Mouse (Mus musculus): Measurements from ENCODE around the gene Armc12. TPM values are rescaled to one million over a fixed set of nuclear protein-coding genes. Genes with fewer than 3 reads are reported as not detected.
A peak's percentile ranks its signal among the peaks of the same experiment; 100 is the strongest.

Armc12 gene
- polyA plus RNA-seq, 1 experiment from 2014 or later: not detected

- peaks cover 29% of the 10 kb centered on the region; the same call in 1 of the 2 replicates for H3K4me1 ChIP-seq (replicated peaks; ENCODE audit: control insufficient read depth, insufficient read depth, low read length)
- peak overlapping the region; percentile 11; the same call in 1 of the 2 replicates for H3K9ac ChIP-seq (ENCODE audit: low read depth, low read length)
- ATAC-seq: peak; percentile 85
- no peaks in the 10 kb centered on the region for H3K36me3 ChIP-seq (ENCODE audit: control insufficient read depth, insufficient read depth)
- no peak for TF ChIP-seq CTCF (IDR thresholded peaks at IDR 0.05; ENCODE audit: low read depth)
- no peaks in the 10 kb centered on the region for H3K9me3 ChIP-seq (ENCODE audit: control insufficient read depth)
- no peak overlapping the region for H3K4me2 ChIP-seq (replicated peaks; ENCODE audit: low read depth)
- WGBS: 16% methylated on average over 6 of the region's 6 CpGs
- peak overlapping the region; percentile 90 for H3K27ac ChIP-seq (ENCODE audit: low read depth, low read length)
- no peaks in the 10 kb centered on the region for H3K27me3 ChIP-seq (replicated peaks; ENCODE audit: control insufficient read depth, insufficient read depth, low read length)
- H3K4me3 ChIP-seq (ENCODE audit: low read depth, low read length): no peak overlapping the region
These were observed 17.9 kb upstream of the Armc12 start for GRCm38 (mm10) chr17:28512696-28513095.

- peaks cover 29% of the 10 kb centered on the region; the same call in 1 of the 2 replicates for H3K4me1 ChIP-seq (replicated peaks; ENCODE audit: control insufficient read depth, insufficient read depth, low read length)
These were observed 17.3 kb upstream of the Armc12 start for GRCm38 (mm10) chr17:28513337-28513736.

GRCm38 (mm10) chr17:28513844-28514243, 16.8 kb upstream of the Armc12 start:
- Histone ChIP-seq H3K36me3 (ENCODE audit: control insufficient read depth, insufficient read depth) (no peaks in the 10 kb centered on the region), H3K4me1 (replicated peaks; ENCODE audit: control insufficient read depth, insufficient read depth, low read length) (peaks cover 29% of the 10 kb centered on the region; the same call in 1 of the 2 replicates), H3K4me2 (replicated peaks; ENCODE audit: low read depth) (no peak overlapping the region), H3K4me3 (ENCODE audit: low read depth, low read length) (no peak overlapping the region), H3K27ac (ENCODE audit: low read depth, low read length) (peak overlapping the region; percentile 69), H3K27me3 (replicated peaks; ENCODE audit: control insufficient read depth, insufficient read depth, low read length) (no peaks in the 10 kb centered on the region), H3K9me3 (ENCODE audit: control insufficient read depth) (no peaks in the 10 kb centered on the region), H3K9ac (ENCODE audit: low read depth, low read length) (no peak overlapping the region)
- 57% methylated on average over 7 of the region's 7 CpGs for WGBS
- no peak for TF ChIP-seq CTCF (IDR thresholded peaks at IDR 0.05; ENCODE audit: low read depth)
- no peak for ATAC-seq

More at GRCm38 (mm10) chr17:28513337-28513736, 17.3 kb upstream of the Armc12 start:
- Histone ChIP-seq H3K4me2 (replicated peaks; ENCODE audit: low read depth) (no peak overlapping the region), H3K9ac (ENCODE audit: low read depth, low read length) (no peak overlapping the region), H3K27ac (ENCODE audit: low read depth, low read length) (peak overlapping the region; percentile 90), H3K27me3 (replicated peaks; ENCODE audit: control insufficient read depth, insufficient read depth, low read length) (no peaks in the 10 kb centered on the region), H3K4me3 (ENCODE audit: low read depth, low read length) (no peak overlapping the region), H3K9me3 (ENCODE audit: control insufficient read depth) (no peaks in the 10 kb centered on the region), H3K36me3 (ENCODE audit: control insufficient read depth, insufficient read depth) (no peaks in the 10 kb centered on the region)
- TF ChIP-seq CTCF (IDR thresholded peaks at IDR 0.05; ENCODE audit: low read depth): no peak
- ATAC-seq: no peak
- WGBS: 27% methylated on average over 1 of the region's 1 CpGs

GRCm38 (mm10) chr17:28514555-28514954, 16.1 kb upstream of the Armc12 start:
- 0 out of 2 replicates have a peak overlapping the region, but pooled peaks have one; percentile 69 for H3K27ac ChIP-seq (ENCODE audit: low read depth, low read length)
- H3K4me1 ChIP-seq (replicated peaks; ENCODE audit: control insufficient read depth, insufficient read depth, low read length): peaks cover 29% of the 10 kb centered on the region; the same call in 1 of the 2 replicates
- 79% methylated on average over 5 of the region's 5 CpGs for WGBS

DNA sequence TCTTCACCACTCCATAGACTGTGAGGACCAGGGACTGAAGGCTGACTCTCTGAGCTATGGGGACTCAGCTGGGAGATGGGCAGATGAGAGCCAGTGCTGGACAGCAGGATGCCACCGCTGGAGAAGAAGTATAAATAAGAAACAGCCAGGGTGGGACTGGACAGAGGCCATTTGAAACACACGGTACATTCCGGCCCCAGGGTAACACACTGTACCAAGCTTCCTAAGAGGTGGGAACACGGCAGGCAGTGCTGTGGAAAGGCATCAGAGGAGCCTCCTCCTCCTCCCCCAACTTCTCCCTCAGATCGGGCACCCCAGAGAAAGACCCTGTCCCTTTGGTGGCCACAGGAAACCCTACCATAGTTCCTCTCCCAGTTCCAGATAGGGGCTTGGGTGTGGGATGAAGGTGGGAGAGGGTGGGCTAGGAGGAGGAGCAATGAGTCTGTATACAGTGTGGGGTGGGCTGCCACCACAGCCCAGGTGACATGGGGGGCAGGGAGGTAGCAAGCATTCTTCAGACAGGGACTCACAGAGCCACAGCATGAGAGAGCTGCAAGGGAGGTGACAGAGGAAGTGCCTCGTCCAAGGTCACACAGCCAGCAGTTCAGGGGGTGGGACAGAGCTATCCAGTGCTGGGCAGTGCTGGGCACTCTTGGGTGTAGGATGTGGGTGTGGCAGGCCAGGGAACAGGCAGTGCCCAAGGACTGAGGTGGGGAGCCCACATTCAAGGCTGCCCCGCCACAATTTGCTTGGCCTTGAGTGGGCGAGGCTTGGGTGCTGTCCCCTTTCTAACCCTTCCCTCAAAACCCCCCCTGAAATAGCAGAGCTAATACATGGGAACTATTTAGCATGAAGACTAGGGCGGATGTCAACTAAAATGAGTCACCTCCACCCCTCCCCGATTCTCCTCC, 14.9 kb upstream of the Armc12 start:
- peak; percentile 40 for ATAC-seq
- no peak overlapping the region; the same call in 1 of the 2 replicates for H3K4me2 ChIP-seq (replicated peaks; ENCODE audit: low read depth)
- 51% methylated on average over 10 of the region's 10 CpGs for WGBS
- H3K27ac ChIP-seq (ENCODE audit: low read depth, low read length): no peak overlapping the region; the same call in 1 of the 2 replicates
- 0 out of 2 replicates have a peak overlapping the region, but pooled peaks have one; percentile 3 for H3K9ac ChIP-seq (ENCODE audit: low read depth, low read length)
- H3K9me3 ChIP-seq (ENCODE audit: control insufficient read depth): no peaks in the 10 kb centered on the region
- peaks cover 23% of the 10 kb centered on the region; the same call in 1 of the 2 replicates for H3K4me1 ChIP-seq (replicated peaks; ENCODE audit: control insufficient read depth, insufficient read depth, low read length)
- H3K27me3 ChIP-seq (replicated peaks; ENCODE audit: control insufficient read depth, insufficient read depth, low read length): no peaks in the 10 kb centered on the region
- no peak for TF ChIP-seq CTCF (IDR thresholded peaks at IDR 0.05; ENCODE audit: low read depth)
- no peak overlapping the region for H3K4me3 ChIP-seq (ENCODE audit: low read depth, low read length)
- H3K36me3 ChIP-seq (ENCODE audit: control insufficient read depth, insufficient read depth): no peaks in the 10 kb centered on the region

More at GRCm38 (mm10) chr17:28514555-28514954, 16.1 kb upstream of the Armc12 start:
- ATAC-seq: no peak
- Histone ChIP-seq H3K27me3 (replicated peaks; ENCODE audit: control insufficient read depth, insufficient read depth, low read length) (no peaks in the 10 kb centered on the region), H3K4me3 (ENCODE audit: low read depth, low read length) (no peak overlapping the region), H3K4me2 (replicated peaks; ENCODE audit: low read depth) (no peak overlapping the region), H3K9ac (ENCODE audit: low read depth, low read length) (no peak overlapping the region), H3K9me3 (ENCODE audit: control insufficient read depth) (no peaks in the 10 kb centered on the region), H3K36me3 (ENCODE audit: control insufficient read depth, insufficient read depth) (no peaks in the 10 kb centered on the region)
- no peak for TF ChIP-seq CTCF (IDR thresholded peaks at IDR 0.05; ENCODE audit: low read depth)

DNA sequence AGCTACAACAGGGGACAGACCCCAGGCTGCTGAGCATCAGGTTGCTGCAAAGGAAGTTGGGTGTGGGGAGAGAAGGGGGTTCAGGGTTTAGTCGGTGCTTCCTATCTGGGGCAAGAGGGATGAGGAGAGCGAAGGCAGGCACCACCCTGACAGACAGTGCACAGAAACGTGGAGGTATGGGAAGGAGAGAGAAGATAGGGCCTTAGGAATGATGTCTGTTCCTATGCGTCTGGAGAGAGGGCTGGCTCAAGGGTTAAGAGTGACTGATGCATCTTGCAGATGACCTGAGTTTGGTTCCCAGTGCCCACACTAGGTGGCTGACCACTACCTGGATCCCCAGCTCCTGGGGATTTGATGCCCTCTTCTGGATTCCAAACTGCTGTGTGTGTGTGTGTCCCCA, 13.7 kb upstream of the Armc12 start:
- Histone ChIP-seq H3K4me3 (ENCODE audit: low read depth, low read length) (no peak overlapping the region), H3K27me3 (replicated peaks; ENCODE audit: control insufficient read depth, insufficient read depth, low read length) (no peaks in the 10 kb centered on the region), H3K4me1 (replicated peaks; ENCODE audit: control insufficient read depth, insufficient read depth, low read length) (peaks cover 22% of the 10 kb centered on the region; the same call in 1 of the 2 replicates), H3K4me2 (replicated peaks; ENCODE audit: low read depth) (peak overlapping the region; percentile 68), H3K9ac (ENCODE audit: low read depth, low read length) (no peak overlapping the region; the same call in 1 of the 2 replicates), H3K36me3 (ENCODE audit: control insufficient read depth, insufficient read depth) (no peaks in the 10 kb centered on the region), H3K27ac (ENCODE audit: low read depth, low read length) (0 out of 2 replicates have a peak overlapping the region, but pooled peaks have one; percentile 3), H3K9me3 (ENCODE audit: control insufficient read depth) (no peaks in the 10 kb centered on the region)
- no peak for ATAC-seq
- WGBS: 66% methylated on average over 4 of the region's 4 CpGs
- TF ChIP-seq CTCF (IDR thresholded peaks at IDR 0.05; ENCODE audit: low read depth): 0 out of 2 replicates have a peak, but pooled peaks have one; percentile 27
